Mouse (Mus musculus) small intestine, adult 2 months (tissue): Measurements from ENCODE around the gene Ttll12.

Experiments
- CTCF ChIP-seq: fragments of 200-500 bp; IDR thresholded peaks from 2 replicates; pipeline ENCODE4 v1.5.1; 2012; ENCODE audit warnings: low read depth, mild to moderate bottlenecking, control low read depth, inconsistent platforms, low read length, moderate library complexity, mixed read lengths; ENCODE audit not compliant: insufficient replicate concordance, insufficient read length; ENCODE audit errors: extremely low read depth
- POLR2A ChIP-seq: fragments of 200-500 bp; IDR thresholded peaks from 2 replicates; pipeline ENCODE4 v1.6.1; 2012; ENCODE audit warnings: low read depth, mild to moderate bottlenecking, control low read depth, inconsistent platforms, low read length, moderate library complexity

- TF ChIP-seq CTCF (no peak), POLR2A (no peak)
These were observed 22.8 kb downstream of the Ttll12 start for GRCm38 (mm10) chr15:83572132-83572531.
